Mouse (Mus musculus): ENCODE results near the gene Vax1.

Gene Vax1

GRCm38 (mm10) chr19:59168386-59168905, 1.4 kb downstream of the Vax1 start:
- no peak for DNase-seq

- no peak for DNase-seq
Observed at GRCm38 (mm10) chr19:59167871-59168270, 2.0 kb downstream of the Vax1 start.

GRCm38 (mm10) chr19:59166879-59167278, 3.0 kb downstream of the Vax1 start:
- no peak for DNase-seq

- DNase-seq = no peak
Observed at GRCm38 (mm10) chr19:59166311-59166761, 3.5 kb downstream of the Vax1 start.

GRCm38 (mm10) chr19:59165577-59165976, 4.3 kb downstream of the Vax1 start:
- DNase-seq = no peak

- no peak for DNase-seq
Observed at GRCm38 (mm10) chr19:59164896-59165560, 4.8 kb downstream of the Vax1 start.

GRCm38 (mm10) chr19:59164111-59164510, 5.7 kb downstream of the Vax1 start:
- no peak for DNase-seq

- no peak for DNase-seq
Observed at GRCm38 (mm10) chr19:59156702-59157101, 13.2 kb downstream of the Vax1 start.

- no peak for DNase-seq
Observed at GRCm38 (mm10) chr19:59154171-59154570, 15.7 kb downstream of the Vax1 start.

GRCm38 (mm10) chr19:59145492-59146140, 24.2 kb downstream of the Vax1 start:
- no peak for DNase-seq

- no peak for DNase-seq
Observed at GRCm38 (mm10) chr19:59145064-59145463, 24.8 kb downstream of the Vax1 start.

GRCm38 (mm10) chr19:59142206-59142605, 27.6 kb downstream of the Vax1 start:
- DNase-seq = no peak

GRCm38 (mm10) chr19:59135387-59135786, 34.5 kb downstream of the Vax1 start:
- DNase-seq = no peak

GRCm38 (mm10) chr19:59134916-59135315, 34.9 kb downstream of the Vax1 start:
- no peak for DNase-seq

- no peak for DNase-seq
Observed at GRCm38 (mm10) chr19:59133202-59133601, 36.7 kb downstream of the Vax1 start.

GRCm38 (mm10) chr19:59129671-59130070, 40.2 kb downstream of the Vax1 start:
- DNase-seq = no peak

- DNase-seq = no peak
Observed at GRCm38 (mm10) chr19:59128531-59129204, 41.2 kb downstream of the Vax1 start.

- DNase-seq = no peak
Observed at GRCm38 (mm10) chr19:59127424-59127823, 42.4 kb downstream of the Vax1 start.
